8 mouse cellular contexts compared by ENCODE assay signal in the genomic region with DNA sequence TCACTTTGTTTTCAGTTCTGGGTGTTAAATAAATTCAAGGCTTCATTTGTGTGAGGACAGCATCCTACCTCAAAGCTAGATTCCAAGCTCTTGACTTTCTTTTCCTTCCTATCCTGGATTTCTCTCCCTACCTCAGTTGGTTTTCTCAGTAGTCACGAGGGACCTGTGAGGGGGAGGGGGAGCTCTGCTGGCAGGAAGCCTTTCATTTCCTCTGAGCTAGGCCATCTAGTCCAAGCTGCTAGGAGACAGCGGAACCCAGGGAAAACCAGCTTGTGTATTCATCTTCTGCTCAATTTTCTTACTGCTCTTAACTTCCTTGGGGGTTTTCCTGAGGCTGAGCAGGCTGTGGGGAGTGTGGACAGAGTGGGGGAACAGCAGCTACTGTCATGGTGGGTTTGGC. TPM values are rescaled to one million over a fixed set of nuclear protein-coding genes. Genes with fewer than 3 reads are reported as not detected.
DNase-seq lines count a peak whose midpoint lies in the region; TF ChIP-seq lines count a peak whose summit lies in the region.

No protein-coding gene starts in this region.

- WGBS in cerebellum, adult 2 months = 24% methylated on average over 2 of the region's 2 CpGs
- WGBS in olfactory bulb, adult 2 months = 12% methylated on average over 2 of the region's 2 CpGs

- no peaks in the 10 kb centered on the region for H3K27me3 ChIP-seq in cerebellum, adult 2 months (ENCODE audit: control insufficient read depth, insufficient read depth, low read length)

- H3K27ac ChIP-seq in cerebellum, adult 2 months (ENCODE audit: insufficient read depth, low read length) = peak overlapping the region; percentile 27; the same call in 1 of the 2 replicates
- peak overlapping the region; percentile 51 for H3K27ac ChIP-seq in embryonic fibroblast, embryonic 13.5 days (ENCODE audit: insufficient read depth, low read length)
- H3K27ac ChIP-seq in olfactory bulb, adult 2 months (ENCODE audit: insufficient read depth, low read depth, low read length) = peak overlapping the region; percentile 86

- H3K4me1 ChIP-seq in cerebellum, adult 2 months (ENCODE audit: control insufficient read depth, insufficient read depth, low read length) = peaks cover 10% of the 10 kb centered on the region
- peaks cover 16% of the 10 kb centered on the region for H3K4me1 ChIP-seq in embryonic fibroblast, embryonic 13.5 days (ENCODE audit: control insufficient read depth, insufficient read depth, low read length)
- H3K4me1 ChIP-seq in olfactory bulb, adult 2 months (ENCODE audit: control insufficient read depth, insufficient read depth, low read length) = peaks cover 17% of the 10 kb centered on the region

- H3K4me3 ChIP-seq in cerebellum, adult 2 months (replicated peaks; ENCODE audit: insufficient read depth, low read depth, low read length) = no peak overlapping the region
- H3K4me3 ChIP-seq in embryonic fibroblast, embryonic 13.5 days (ENCODE audit: insufficient read depth, low read length) = no peak overlapping the region
- no peak overlapping the region for H3K4me3 ChIP-seq in olfactory bulb, adult 2 months (ENCODE audit: insufficient read depth, low read depth, low read length)

- DNase-seq in cerebellum, adult 2 months = peak in 1 of 2 experiments; percentile 37
- DNase-seq in cerebellum, adult 9-11 months = no peak
- DNase-seq in CD4-positive, CD25-positive, alpha-beta regulatory T cell, adult 2 months (ENCODE audit: low read depth, low spot score) = peak; percentile 57
- peak; percentile 48 for DNase-seq in induced T-regulatory cell, adult 2 months (ENCODE audit: low read depth)
- DNase-seq in liver (peak; percentile 33), MN1 (ENCODE audit: low spot score) (no peak)

- TF ChIP-seq POLR2A in cerebellum, adult 2 months (IDR thresholded peaks at IDR 0.05; ENCODE audit: borderline replicate concordance, insufficient read depth, low read length) = no peak
- no peak for TF ChIP-seq POLR2A in embryonic fibroblast, embryonic 13.5 days (IDR thresholded peaks at IDR 0.05; ENCODE audit: low read depth, low read length)
- TF ChIP-seq POLR2A in olfactory bulb, adult 2 months (IDR thresholded peaks at IDR 0.05; ENCODE audit: insufficient read depth, low read depth, low read length) = no peak

- no peak for TF ChIP-seq CTCF in cerebellum, adult 2 months (IDR thresholded peaks at IDR 0.05; ENCODE audit: borderline replicate concordance, insufficient read depth, low read depth, low read length)
- TF ChIP-seq CTCF in embryonic fibroblast, embryonic 13.5 days (IDR thresholded peaks at IDR 0.05; ENCODE audit: borderline replicate concordance, insufficient read depth, low read length) = no peak
- no peak for TF ChIP-seq CTCF in olfactory bulb, adult 2 months (IDR thresholded peaks at IDR 0.05; ENCODE audit: insufficient read depth, low read depth, low read length)

RNA-seq across cellular contexts. Expression of a gene that starts 55.0 kb away (rescaled TPM):
- polyA plus RNA-seq in cerebellum, adult 2 months (2012; rRNA removed) = 9.5 and 9.7 TPM in 2 replicates
- 1.3 and 3.4 TPM in 2 replicates for polyA plus RNA-seq in embryonic fibroblast, embryonic 13.5 days (2011; ENCODE audit: insufficient read length, low read depth, missing spikeins)
- polyA plus RNA-seq in olfactory bulb, adult 2 months (2012; ENCODE audit: insufficient read depth, insufficient read length, low replicate concordance, missing spikeins) = not detected in 2 replicates

RNA-seq across cellular contexts. Expression of a gene that starts 55.5 kb away (rescaled TPM):
- 80.6 and 82.5 TPM in 2 replicates for polyA plus RNA-seq in cerebellum, adult 2 months (2012; rRNA removed)
- 16.3 and 23.3 TPM in 2 replicates for polyA plus RNA-seq in embryonic fibroblast, embryonic 13.5 days (2011; ENCODE audit: insufficient read length, low read depth, missing spikeins)
- not detected in 2 replicates for polyA plus RNA-seq in olfactory bulb, adult 2 months (2012; ENCODE audit: insufficient read depth, insufficient read length, low replicate concordance, missing spikeins)

Comparison
In these comparisons a context has a peak if more than half of its experiments do, and no peak if none do; other contexts are left out.
1. DNase-seq: peak in CD4-positive, CD25-positive, alpha-beta regulatory T cell, adult 2 months (single experiment), induced T-regulatory cell, adult 2 months (single experiment) and liver (single experiment); none in cerebellum, adult 9-11 months (single experiment) and MN1 (single experiment).
2. H3K27ac ChIP-seq: peak in every context shown above with its lines; median percentile 86 in olfactory bulb, adult 2 months; 51 in embryonic fibroblast, embryonic 13.5 days; 27 in cerebellum, adult 2 months.
3. RNA of a gene that starts 55.5 kb away (polyA plus RNA-seq): 80.6 to 82.5 TPM in cerebellum, adult 2 months and 16.3 to 23.3 TPM in embryonic fibroblast, embryonic 13.5 days; not detected in olfactory bulb, adult 2 months; every median in the first group is over 10 times any median in the second.